Mouse (Mus musculus) erythroblast, adult 5-6 weeks (primary cell): ENCODE results near the gene Smtn. TPM values are rescaled to one million over a fixed set of nuclear protein-coding genes. Genes with fewer than 3 reads are reported as not detected.

ENCODE experiments used
- ATAC-seq: replicated peaks from 2 replicates; pipeline ENCODE4 v1.8.0; 2016; ENCODE audit warnings: moderate number of reproducible peaks, mild to moderate bottlenecking, moderate TSS enrichment, inconsistent platforms; ENCODE audit not compliant: poor library complexity, low FRiP score, severe bottlenecking
- total RNA-seq, 2 experiments: library from RNA; stranded (forward) in 1 of 2; stranded (reverse) in 1 of 2; fragments of 150-400 nt in 1 of 2; fragments of 200-764, 138-1000 nt in 1 of 2; gene quantifications; 2 replicates each; pipeline versions ENCODE4 v1.2.3 to v1.2.4; 2015 to 2017; ENCODE audit warnings: low replicate concordance in 2 of 2

Smtn gene
- total RNA-seq (2015; ENCODE audit: low replicate concordance) (4.2 and 13.6 TPM in 2 replicates), total RNA-seq (2017; ENCODE audit: low replicate concordance) (2.0 and 2.7 TPM in 2 replicates)

GRCm38 (mm10) chr11:3540451-3541085 lies at the start of gene Smtn:
TSS of gene Smtn (minus strand) at chr11:3540612.
- ATAC-seq = no peak

- ATAC-seq = no peak
Measured at GRCm38 (mm10) chr11:3588036-3588672, 47.7 kb upstream of the Smtn start.

GRCm38 (mm10) chr11:3587350-3587749 lies 46.9 kb upstream of the Smtn start:
- ATAC-seq = no peak

- no peak for ATAC-seq
Measured at GRCm38 (mm10) chr11:3585983-3586618, 45.7 kb upstream of the Smtn start.

GRCm38 (mm10) chr11:3583127-3583526 lies 42.7 kb upstream of the Smtn start:
- no peak for ATAC-seq

GRCm38 (mm10) chr11:3581908-3582307 lies 41.5 kb upstream of the Smtn start:
- ATAC-seq = no peak

GRCm38 (mm10) chr11:3580306-3581084 lies 40.1 kb upstream of the Smtn start:
- ATAC-seq = no peak

- ATAC-seq = no peak
Measured at GRCm38 (mm10) chr11:3578050-3578725, 37.8 kb upstream of the Smtn start.

- ATAC-seq = no peak
Measured at GRCm38 (mm10) chr11:3575238-3575637, 34.8 kb upstream of the Smtn start.

- ATAC-seq = no peak
Measured at GRCm38 (mm10) chr11:3573092-3573491, 32.7 kb upstream of the Smtn start.

- ATAC-seq = no peak
Measured at GRCm38 (mm10) chr11:3572181-3572580, 31.8 kb upstream of the Smtn start.

- ATAC-seq = no peak
Measured at GRCm38 (mm10) chr11:3570321-3570720, 29.9 kb upstream of the Smtn start.

GRCm38 (mm10) chr11:3567896-3568295 lies 27.5 kb upstream of the Smtn start:
- ATAC-seq = no peak

GRCm38 (mm10) chr11:3566018-3566417 lies 25.6 kb upstream of the Smtn start:
- ATAC-seq = no peak

GRCm38 (mm10) chr11:3564451-3564850 lies 24.0 kb upstream of the Smtn start:
- no peak for ATAC-seq

- ATAC-seq = no peak
Measured at GRCm38 (mm10) chr11:3563853-3564252, 23.4 kb upstream of the Smtn start.

- ATAC-seq = no peak
Measured at GRCm38 (mm10) chr11:3560202-3560601, 19.8 kb upstream of the Smtn start.

GRCm38 (mm10) chr11:3557852-3558251 lies 17.4 kb upstream of the Smtn start:
- no peak for ATAC-seq

- ATAC-seq = no peak
Measured at GRCm38 (mm10) chr11:3554976-3555375, 14.6 kb upstream of the Smtn start.

GRCm38 (mm10) chr11:3549791-3550190 lies 9.4 kb upstream of the Smtn start:
- no peak for ATAC-seq
